Mouse (Mus musculus) liver, adult 2 months (tissue): ENCODE data around the gene Mecom. TPM values are rescaled to one million over a fixed set of nuclear protein-coding genes. Genes with fewer than 3 reads are reported as not detected.

Source experiments
- DNase-seq: peaks from one replicate; pipeline ENCODE4 v3.0.0-alpha.2; 2011; ENCODE audit warnings: low read depth, low spot score; ENCODE audit errors: extremely low read depth
- H3K27ac ChIP-seq: fragments of 200-500 bp; replicated peaks from 2 replicates; pipeline ENCODE4 v1.5.1; 2012; ENCODE audit warnings: low read depth, mild to moderate bottlenecking, control low read depth, inconsistent platforms, low read length; ENCODE audit not compliant: insufficient read depth
- H3K27me3 ChIP-seq: fragments of 200-500 bp; 2 replicates; pipeline ENCODE4 v1.6.1; 2012; ENCODE audit warnings: mild to moderate bottlenecking, moderate library complexity, low read length, inconsistent platforms; ENCODE audit not compliant: control insufficient read depth, insufficient read depth
- H3K36me3 ChIP-seq: fragments of 200-500 bp; 2 replicates; pipeline ENCODE4 v1.6.1; 2012; ENCODE audit warnings: low read length, inconsistent platforms; ENCODE audit not compliant: control insufficient read depth, insufficient read depth
- H3K4me1 ChIP-seq: fragments of 200-500 bp; 2 replicates; pipeline ENCODE4 v1.6.1; 2011; ENCODE audit warnings: low read length; ENCODE audit not compliant: control insufficient read depth, insufficient read depth
- H3K4me3 ChIP-seq: fragments of 200-500 bp; 2 replicates; pipeline ENCODE4 v1.5.1; 2011; ENCODE audit warnings: low read depth, mild to moderate bottlenecking, control low read depth, low read length, moderate library complexity; ENCODE audit not compliant: insufficient read depth
- H3K79me2 ChIP-seq: fragments of 200-500 bp; 2 replicates; pipeline ENCODE4 v1.6.1; 2012; ENCODE audit warnings: inconsistent platforms, mild to moderate bottlenecking, low read length, moderate library complexity; ENCODE audit not compliant: control insufficient read depth, insufficient read depth
- H3K9ac ChIP-seq: fragments of 200-500 bp; 2 replicates; pipeline ENCODE4 v1.6.1; 2012; ENCODE audit warnings: low read depth, mild to moderate bottlenecking, control low read depth, inconsistent platforms, low read length
- CTCF ChIP-seq: fragments of 200-500 bp; IDR thresholded peaks from 2 replicates; pipeline ENCODE4 v1.5.1; 2011; ENCODE audit warnings: low read depth, low read length, control low read depth
- POLR2A ChIP-seq: fragments of 200-500 bp; IDR thresholded peaks from 2 replicates; pipeline ENCODE4 v1.6.1; 2011; ENCODE audit warnings: low read length, control low read depth; ENCODE audit not compliant: insufficient read depth; ENCODE audit errors: extremely low read depth
- WGBS: fragments of 180-500 bp; shearing (Covaris S2); methylation state at CpG from one replicate; pipeline ENCODE4 v1.1.7; 2018; 5-methylcytosine and 5-hydroxymethylcytosine counted together
- polyA plus RNA-seq: library from polyadenylated mRNA; depleted of rRNA; stranded (reverse); fragments of >200 nt; gene quantifications from 2 replicates; pipeline ENCODE4 v1.2.3, GENCODE M21; 2012
- total RNA-seq: library from RNA; depleted of rRNA; stranded (reverse); fragments of >200 nt; gene quantifications from 2 replicates; pipeline ENCODE4 v1.2.3, GENCODE M21; 2014

The Mecom gene
- total and polyA plus RNA-seq, 2 experiments: 0.39 to 1.4 TPM

DNA sequence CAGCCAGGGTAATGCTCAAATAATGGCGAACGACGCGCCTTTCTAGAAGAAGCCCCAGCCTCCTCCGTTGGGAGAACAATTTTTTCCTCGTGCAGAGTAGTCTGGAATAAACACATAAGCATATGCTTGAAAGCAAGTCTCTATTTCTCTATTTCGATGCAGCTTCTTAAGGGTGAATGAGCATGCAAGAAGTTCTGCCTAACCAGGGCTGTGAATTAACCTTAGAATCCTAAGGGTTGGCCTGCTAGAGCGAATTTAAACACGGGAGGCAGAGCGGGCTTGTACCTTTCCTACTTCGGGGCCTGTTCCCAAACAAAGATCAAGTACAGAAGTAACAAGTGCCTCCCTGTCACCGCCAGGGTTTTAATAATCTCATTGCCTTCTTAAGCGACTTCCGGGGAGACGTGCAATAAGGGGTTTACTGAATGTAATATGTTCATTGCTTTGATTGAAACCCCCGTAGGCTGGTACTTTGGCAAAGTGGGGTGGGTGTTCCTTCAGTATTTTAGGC is 42.0 kb downstream of the Mecom start:
- 39% methylated on average over 16 of the region's 16 CpGs for WGBS
- peaks cover 33% of the 10 kb centered on the region for H3K27me3 ChIP-seq
- no peak overlapping the region for H3K4me3 ChIP-seq
- no peak for TF ChIP-seq POLR2A
- no peak for TF ChIP-seq CTCF
- H3K9ac ChIP-seq: no peak overlapping the region
- no peak for DNase-seq
- no peaks in the 10 kb centered on the region for H3K4me1 ChIP-seq
- no peak overlapping the region for H3K27ac ChIP-seq
- no peaks in the 10 kb centered on the region for H3K79me2 ChIP-seq
- H3K36me3 ChIP-seq: no peaks in the 10 kb centered on the region

DNA sequence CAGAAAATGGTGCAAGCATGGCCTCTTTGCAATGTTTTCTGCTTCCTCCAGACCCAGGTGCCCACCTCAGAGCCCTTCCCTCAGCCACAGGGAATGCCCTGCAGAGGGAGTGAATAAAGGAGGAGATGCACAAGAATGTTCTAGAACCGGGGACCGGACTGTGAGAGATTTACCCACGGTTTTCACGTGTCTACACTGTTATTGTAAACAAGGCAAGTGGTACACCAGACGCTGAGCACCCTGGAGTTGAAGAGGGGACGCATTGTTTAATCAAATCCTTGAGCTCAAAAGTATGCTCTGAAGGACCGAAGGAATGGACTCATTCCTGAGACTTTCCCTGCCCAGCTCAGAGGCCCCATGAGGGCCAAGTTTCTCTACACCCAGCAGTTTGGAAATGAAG is 43.2 kb downstream of the Mecom start:
- no peak for DNase-seq
- no peaks in the 10 kb centered on the region for H3K4me1 ChIP-seq
- H3K27ac ChIP-seq: no peak overlapping the region
- peaks cover 33% of the 10 kb centered on the region for H3K27me3 ChIP-seq
- H3K79me2 ChIP-seq: no peaks in the 10 kb centered on the region
- H3K36me3 ChIP-seq: no peaks in the 10 kb centered on the region
- no peak overlapping the region for H3K9ac ChIP-seq
- WGBS: 55% methylated on average over 7 of the region's 7 CpGs
- no peak overlapping the region for H3K4me3 ChIP-seq
- TF ChIP-seq CTCF: no peak
- TF ChIP-seq POLR2A: no peak

DNA sequence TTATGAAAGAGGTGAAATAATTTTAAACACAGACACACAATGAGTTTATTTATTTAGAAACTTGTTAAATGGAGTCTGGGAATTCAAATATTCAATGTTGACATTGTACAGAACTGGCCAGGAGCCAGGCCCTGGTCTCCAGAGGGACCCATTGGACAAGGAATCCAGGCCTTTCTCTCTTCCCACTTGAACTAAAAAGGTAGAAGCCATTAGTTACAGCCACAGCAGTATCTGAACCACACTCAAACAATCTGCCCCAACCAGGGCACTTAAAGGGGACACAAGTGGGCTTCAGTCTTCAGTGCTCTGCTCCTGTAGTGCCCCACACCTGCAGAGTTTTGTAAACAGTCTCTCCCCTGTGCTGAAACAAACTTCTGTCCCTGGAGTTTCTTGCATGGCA is 44.0 kb downstream of the Mecom start:
- H3K4me3 ChIP-seq: no peak overlapping the region
- TF ChIP-seq CTCF (no peak), POLR2A (no peak)
- no peak overlapping the region for H3K27ac ChIP-seq
- no peaks in the 10 kb centered on the region for H3K4me1 ChIP-seq
- no peaks in the 10 kb centered on the region for H3K36me3 ChIP-seq
- DNase-seq: no peak
- no peaks in the 10 kb centered on the region for H3K79me2 ChIP-seq
- H3K9ac ChIP-seq: no peak overlapping the region
- H3K27me3 ChIP-seq: peaks cover 28% of the 10 kb centered on the region

DNA sequence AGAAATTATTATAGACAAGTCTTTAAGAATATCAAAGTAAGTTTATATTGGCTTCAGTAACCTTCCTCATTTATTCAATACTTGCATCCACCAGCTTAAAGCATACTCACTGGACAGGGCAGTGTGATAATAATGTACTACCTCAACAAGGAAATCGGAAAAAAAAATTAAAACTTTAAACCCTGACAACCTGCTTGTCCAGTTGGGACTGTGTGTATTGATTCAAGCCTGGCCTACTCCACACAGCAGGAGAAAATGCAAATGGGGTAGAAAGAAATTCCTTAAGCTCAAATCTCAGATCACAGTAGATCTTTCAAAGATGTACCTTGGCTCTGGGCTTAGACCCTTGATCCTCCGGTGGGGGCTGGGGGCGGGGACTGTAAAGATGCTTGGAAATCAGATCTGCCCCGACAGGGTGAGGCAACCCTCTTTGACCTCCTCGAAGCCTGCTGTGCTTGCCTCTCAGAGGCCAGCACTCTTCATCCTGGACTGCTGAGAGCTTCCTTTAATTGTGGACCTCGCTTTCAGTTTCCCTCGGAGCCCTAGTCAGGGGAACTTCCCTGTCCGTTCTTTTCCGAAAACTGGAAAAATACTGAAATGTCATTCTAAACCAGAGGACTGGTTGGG is 49.5 kb downstream of the Mecom start:
- Histone ChIP-seq H3K27ac (no peak overlapping the region), H3K36me3 (no peaks in the 10 kb centered on the region), H3K27me3 (peaks cover 3% of the 10 kb centered on the region; the same call in 1 of the 2 replicates), H3K9ac (no peak overlapping the region), H3K4me1 (no peaks in the 10 kb centered on the region), H3K79me2 (no peaks in the 10 kb centered on the region), H3K4me3 (no peak overlapping the region)
- TF ChIP-seq POLR2A (no peak), CTCF (no peak)
- WGBS: 35% methylated on average over 9 of the region's 9 CpGs
- no peak for DNase-seq

DNA sequence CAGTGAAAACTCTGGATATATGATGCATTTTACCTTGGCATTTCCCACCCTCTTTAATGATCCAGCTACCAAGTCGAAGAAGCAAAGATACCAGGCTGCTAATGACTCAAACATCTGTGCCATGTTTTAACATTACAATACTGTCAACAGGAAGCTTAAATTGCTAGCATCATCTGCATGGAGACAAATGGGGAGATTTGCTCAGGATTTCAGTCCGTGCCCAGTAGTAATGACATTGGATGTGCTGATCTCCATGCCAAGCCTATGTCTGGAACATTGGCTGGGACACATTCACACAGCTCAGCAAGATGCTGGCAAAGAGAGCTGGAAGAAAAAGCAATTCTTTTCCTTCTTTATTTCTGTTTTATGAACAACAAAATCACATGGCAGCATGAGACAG is 53.4 kb downstream of the Mecom start:
- Histone ChIP-seq H3K27ac (no peak overlapping the region), H3K36me3 (no peaks in the 10 kb centered on the region), H3K4me1 (no peaks in the 10 kb centered on the region), H3K9ac (no peak overlapping the region), H3K79me2 (no peaks in the 10 kb centered on the region), H3K4me3 (no peak overlapping the region), H3K27me3 (no peaks in the 10 kb centered on the region; the same call in 1 of the 2 replicates)
- WGBS: 76% methylated on average over 2 of the region's 2 CpGs
- TF ChIP-seq CTCF: no peak
- no peak for DNase-seq

DNA sequence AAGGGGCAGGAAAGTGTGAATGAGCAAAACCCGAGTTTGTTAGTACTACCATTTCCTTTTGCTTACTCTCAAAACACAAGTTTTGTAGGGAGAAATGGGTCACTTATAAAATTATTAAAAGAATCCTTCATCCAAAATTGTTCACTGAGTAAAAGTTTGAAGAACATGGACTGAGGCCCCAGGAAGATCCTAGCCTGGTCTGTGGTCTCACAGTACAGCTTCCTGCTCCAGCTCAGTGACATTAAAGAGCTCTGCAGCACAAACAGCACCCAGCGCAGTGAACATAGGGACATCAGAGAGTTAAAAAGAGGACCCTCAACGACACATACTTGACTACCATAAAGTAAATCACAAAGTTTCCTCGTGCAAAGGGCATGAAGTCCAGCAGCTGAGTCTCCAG is 59.0 kb downstream of the Mecom start:
- 58% methylated on average over 4 of the region's 4 CpGs for WGBS
- Histone ChIP-seq H3K27me3 (no peaks in the 10 kb centered on the region; the same call in 1 of the 2 replicates), H3K4me1 (peaks cover under 1% of the 10 kb centered on the region; the same call in 1 of the 2 replicates), H3K79me2 (no peaks in the 10 kb centered on the region), H3K9ac (no peak overlapping the region), H3K27ac (no peak overlapping the region), H3K4me3 (no peak overlapping the region), H3K36me3 (no peaks in the 10 kb centered on the region)
- TF ChIP-seq POLR2A (no peak), CTCF (no peak)
- no peak for DNase-seq
